ENCODE assay signal across 26 mouse cellular contexts in the genomic region with DNA sequence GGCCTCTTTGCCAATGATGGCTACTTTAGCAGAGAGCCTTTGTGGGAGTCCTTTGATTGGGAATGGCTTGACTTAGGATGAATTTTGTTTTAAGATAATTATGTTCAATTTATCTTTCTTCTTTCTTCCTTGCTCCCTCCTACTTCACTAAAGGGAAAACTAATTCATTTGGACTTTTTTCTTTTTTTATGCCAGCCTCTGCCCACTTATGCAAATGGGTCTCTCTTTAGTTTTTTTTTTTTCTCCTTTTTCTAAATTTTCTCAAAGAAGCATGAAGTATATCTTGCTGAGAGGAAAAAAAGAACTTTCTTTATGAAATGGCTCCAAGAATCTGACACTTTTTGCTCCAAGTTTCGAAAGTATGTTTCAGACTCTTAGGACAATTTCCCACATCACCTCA.
DNase-seq lines count a peak whose midpoint lies in the region; ATAC-seq and TF ChIP-seq lines count a peak whose summit lies in the region.
"Had no signal": no experiment of that assay in that cellular context is flagged by ENCODE, and none has a peak within 500 bp of the region (broad histone marks: within the 10 kb centered on the region; RNA-seq: fewer than 3 reads in every experiment).

No protein-coding gene starts in this region.

- no peak overlapping the region for H3K9ac ChIP-seq in embryonic facial prominence, embryonic 13.5 days
- no peak overlapping the region for H3K9ac ChIP-seq in limb, embryonic 15.5 days
- no peak overlapping the region for H3K9ac ChIP-seq in stomach, embryonic 16.5 days (ENCODE audit: low read length)
- no peak overlapping the region for H3K9ac ChIP-seq in stomach, postnatal 0 days (ENCODE audit: low read length)
- no peak overlapping the region for H3K9ac ChIP-seq in neural tube, embryonic 15.5 days (replicated peaks)
- H3K9ac ChIP-seq: forebrain, embryonic 12.5 days; forebrain, embryonic 15.5 days; heart, embryonic 12.5 days; heart, embryonic 15.5 days; hindbrain, embryonic 13.5 days had no signal

- WGBS in embryonic facial prominence, embryonic 13.5 days: 94% methylated on average over 1 of the region's 1 CpGs
- 87% methylated on average over 1 of the region's 1 CpGs for WGBS in embryonic facial prominence, embryonic 10.5 days
- WGBS in limb, embryonic 15.5 days: 85% methylated on average over 1 of the region's 1 CpGs
- 95% methylated on average over 1 of the region's 1 CpGs for WGBS in limb, embryonic 10.5 days
- WGBS in stomach, embryonic 16.5 days: 75% methylated on average over 1 of the region's 1 CpGs
- WGBS in stomach, postnatal 0 days: 77% methylated on average over 1 of the region's 1 CpGs
- 87% methylated on average over 1 of the region's 1 CpGs for WGBS in neural tube, embryonic 15.5 days

- TF ChIP-seq EP300 in stomach, postnatal 0 days (optimal IDR thresholded peaks at IDR 0.05): no peak

- peak overlapping the region; percentile 81 for H3K27ac ChIP-seq in embryonic facial prominence, embryonic 13.5 days
- H3K27ac ChIP-seq in embryonic facial prominence, embryonic 10.5 days (replicated peaks): no peak overlapping the region
- peak overlapping the region; percentile 52; the same call in 1 of the 2 replicates for H3K27ac ChIP-seq in limb, embryonic 15.5 days
- H3K27ac ChIP-seq in limb, embryonic 10.5 days: no peak overlapping the region
- peak overlapping the region; percentile 4; the same call in 1 of the 2 replicates for H3K27ac ChIP-seq in stomach, embryonic 16.5 days (ENCODE audit: low read length)
- no peak overlapping the region for H3K27ac ChIP-seq in stomach, postnatal 0 days (replicated peaks)
- H3K27ac ChIP-seq in neural tube, embryonic 15.5 days (replicated peaks): no peak overlapping the region
- H3K27ac ChIP-seq: forebrain, embryonic 12.5 days; forebrain, embryonic 15.5 days; heart, embryonic 15.5 days; hindbrain, embryonic 10.5 days; hindbrain, embryonic 13.5 days had no signal

- no peak overlapping the region for H3K4me3 ChIP-seq in embryonic facial prominence, embryonic 13.5 days
- H3K4me3 ChIP-seq in embryonic facial prominence, embryonic 10.5 days: no peak overlapping the region
- no peak overlapping the region for H3K4me3 ChIP-seq in limb, embryonic 15.5 days
- no peak overlapping the region for H3K4me3 ChIP-seq in limb, embryonic 10.5 days
- no peak overlapping the region for H3K4me3 ChIP-seq in stomach, embryonic 16.5 days (replicated peaks; ENCODE audit: low read length)
- H3K4me3 ChIP-seq in stomach, postnatal 0 days (ENCODE audit: low read depth, low read length): no peak overlapping the region
- H3K4me3 ChIP-seq in neural tube, embryonic 15.5 days (replicated peaks): no peak overlapping the region
- H3K4me3 ChIP-seq: erythroblast, embryonic 14.5 days; forebrain, embryonic 12.5 days; forebrain, embryonic 15.5 days; heart, embryonic 12.5 days; heart, embryonic 15.5 days; hindbrain, embryonic 10.5 days; hindbrain, embryonic 13.5 days had no signal

- no peak for TF ChIP-seq CTCF in stomach, postnatal 0 days (IDR thresholded peaks at IDR 0.05; ENCODE audit: low read depth)

- H3K4me1 ChIP-seq in embryonic facial prominence, embryonic 13.5 days: peaks cover 22% of the 10 kb centered on the region
- no peaks in the 10 kb centered on the region for H3K4me1 ChIP-seq in embryonic facial prominence, embryonic 10.5 days
- no peaks in the 10 kb centered on the region for H3K4me1 ChIP-seq in limb, embryonic 15.5 days
- no peaks in the 10 kb centered on the region for H3K4me1 ChIP-seq in limb, embryonic 10.5 days
- H3K4me1 ChIP-seq in stomach, embryonic 16.5 days (ENCODE audit: control insufficient read depth, insufficient read depth, low read length): no peaks in the 10 kb centered on the region; the same call in 1 of the 2 replicates
- H3K4me1 ChIP-seq in stomach, postnatal 0 days (replicated peaks; ENCODE audit: control insufficient read depth, insufficient read depth): no peaks in the 10 kb centered on the region
- H3K4me1 ChIP-seq in neural tube, embryonic 15.5 days: no peaks in the 10 kb centered on the region
- H3K4me1 ChIP-seq: forebrain, embryonic 12.5 days; forebrain, embryonic 15.5 days; heart, embryonic 12.5 days; heart, embryonic 15.5 days; hindbrain, embryonic 10.5 days; hindbrain, embryonic 13.5 days had no signal

- H3K4me2 ChIP-seq in embryonic facial prominence, embryonic 13.5 days: no peak overlapping the region
- no peak overlapping the region for H3K4me2 ChIP-seq in limb, embryonic 15.5 days
- H3K4me2 ChIP-seq in stomach, embryonic 16.5 days (ENCODE audit: low read depth, low read length): no peak overlapping the region
- H3K4me2 ChIP-seq in stomach, postnatal 0 days (replicated peaks; ENCODE audit: low read depth): no peak overlapping the region
- H3K4me2 ChIP-seq in neural tube, embryonic 15.5 days: no peak overlapping the region
- H3K4me2 ChIP-seq: forebrain, embryonic 12.5 days; forebrain, embryonic 15.5 days; heart, embryonic 12.5 days; heart, embryonic 15.5 days; hindbrain, embryonic 13.5 days had no signal

- no peaks in the 10 kb centered on the region for H3K36me3 ChIP-seq in embryonic facial prominence, embryonic 13.5 days
- no peaks in the 10 kb centered on the region for H3K36me3 ChIP-seq in embryonic facial prominence, embryonic 10.5 days (replicated peaks)
- no peaks in the 10 kb centered on the region for H3K36me3 ChIP-seq in limb, embryonic 15.5 days
- no peaks in the 10 kb centered on the region for H3K36me3 ChIP-seq in limb, embryonic 10.5 days
- no peaks in the 10 kb centered on the region for H3K36me3 ChIP-seq in stomach, embryonic 16.5 days (ENCODE audit: control insufficient read depth, insufficient read depth, low read length)
- no peaks in the 10 kb centered on the region for H3K36me3 ChIP-seq in stomach, postnatal 0 days (ENCODE audit: control insufficient read depth, insufficient read depth, low read length)
- no peaks in the 10 kb centered on the region for H3K36me3 ChIP-seq in neural tube, embryonic 15.5 days
- H3K36me3 ChIP-seq: forebrain, embryonic 12.5 days; forebrain, embryonic 15.5 days; heart, embryonic 12.5 days; heart, embryonic 15.5 days; hindbrain, embryonic 10.5 days; hindbrain, embryonic 13.5 days had no signal

- ATAC-seq in embryonic facial prominence, embryonic 13.5 days (ENCODE audit: insufficient number of reproducible peaks, insufficient read depth, low FRiP score, low TSS enrichment, low read depth): no peak
- ATAC-seq in limb, embryonic 15.5 days (ENCODE audit: insufficient number of reproducible peaks, low FRiP score, low TSS enrichment, low read depth): no peak
- ATAC-seq in stomach, embryonic 16.5 days (ENCODE audit: insufficient read depth, low FRiP score): no peak
- ATAC-seq in stomach, postnatal 0 days (ENCODE audit: low FRiP score, low TSS enrichment): no peak
- ATAC-seq in neural tube, embryonic 15.5 days (ENCODE audit: low FRiP score): no peak
- ATAC-seq: activated CD4-positive, CD25-positive, alpha-beta regulatory T cell, adult 4 months; forebrain, embryonic 15.5 days; hindbrain, embryonic 16.5 days had no signal

- H3K9me3 ChIP-seq in embryonic facial prominence, embryonic 13.5 days: no peaks in the 10 kb centered on the region
- no peaks in the 10 kb centered on the region for H3K9me3 ChIP-seq in embryonic facial prominence, embryonic 10.5 days
- no peaks in the 10 kb centered on the region for H3K9me3 ChIP-seq in limb, embryonic 15.5 days
- H3K9me3 ChIP-seq in limb, embryonic 10.5 days (replicated peaks): no peaks in the 10 kb centered on the region
- no peaks in the 10 kb centered on the region for H3K9me3 ChIP-seq in stomach, embryonic 16.5 days (replicated peaks; ENCODE audit: control insufficient read depth, low read length)
- no peaks in the 10 kb centered on the region for H3K9me3 ChIP-seq in stomach, postnatal 0 days (ENCODE audit: control insufficient read depth, low read length)
- no peaks in the 10 kb centered on the region for H3K9me3 ChIP-seq in neural tube, embryonic 15.5 days (replicated peaks)
- H3K9me3 ChIP-seq: forebrain, embryonic 12.5 days; forebrain, embryonic 15.5 days; heart, embryonic 12.5 days; heart, embryonic 15.5 days; hindbrain, embryonic 10.5 days; hindbrain, embryonic 13.5 days had no signal

- H3K27me3 ChIP-seq in embryonic facial prominence, embryonic 13.5 days: no peaks in the 10 kb centered on the region
- no peaks in the 10 kb centered on the region for H3K27me3 ChIP-seq in embryonic facial prominence, embryonic 10.5 days (replicated peaks; ENCODE audit: low read depth, poor library complexity, severe bottlenecking)
- no peaks in the 10 kb centered on the region for H3K27me3 ChIP-seq in limb, embryonic 15.5 days
- no peaks in the 10 kb centered on the region for H3K27me3 ChIP-seq in limb, embryonic 10.5 days (ENCODE audit: low read depth, poor library complexity, severe bottlenecking)
- no peaks in the 10 kb centered on the region for H3K27me3 ChIP-seq in stomach, embryonic 16.5 days (ENCODE audit: control insufficient read depth, insufficient read depth, low read length)
- no peaks in the 10 kb centered on the region for H3K27me3 ChIP-seq in stomach, postnatal 0 days (ENCODE audit: control insufficient read depth, insufficient read depth, low read length)
- H3K27me3 ChIP-seq in neural tube, embryonic 15.5 days (replicated peaks): no peaks in the 10 kb centered on the region
- H3K27me3 ChIP-seq: forebrain, embryonic 12.5 days; forebrain, embryonic 15.5 days; heart, embryonic 12.5 days; heart, embryonic 15.5 days; hindbrain, embryonic 13.5 days had no signal

- DNase-seq in embryonic facial prominence, embryonic 10.5 days (ENCODE audit: low spot score): no peak
- no peak for DNase-seq in limb, embryonic 10.5 days (ENCODE audit: low spot score)
- DNase-seq in stomach, postnatal 0 days (ENCODE audit: low spot score): no peak
- DNase-seq in frontal cortex, postnatal 10 days (ENCODE audit: low spot score in 2 of 2): no peak
- DNase-seq: adrenal gland, adult 8-10 months; cerebellum, adult 11 months; cerebellum, adult 2 months; cerebellum, adult 9-11 months; cerebellum, postnatal 25 days; gastrocnemius, postnatal 25 days; heart, adult 18-20 months; heart, postnatal 10 days; heart, postnatal 36 days had no signal

Comparison
In these comparisons a context has a peak if more than half of its experiments do, and no peak if none do; other contexts are left out.
1. H3K27ac ChIP-seq: peak in embryonic facial prominence, embryonic 13.5 days (single experiment), limb, embryonic 15.5 days (single experiment) and stomach, embryonic 16.5 days (single experiment); none in embryonic facial prominence, embryonic 10.5 days (single experiment), limb, embryonic 10.5 days (single experiment), stomach, postnatal 0 days (single experiment) and neural tube, embryonic 15.5 days (single experiment).